Mouse (Mus musculus): ENCODE results near the gene Grik1. TPM values are rescaled to one million over a fixed set of nuclear protein-coding genes. Genes with fewer than 3 reads are reported as not detected.

The Grik1 gene
- polyA plus RNA-seq, 1 experiment from 2014 or later = 0.84 TPM

- H3K9me3 ChIP-seq (ENCODE audit: control insufficient read depth, low read length) = no peaks in the 10 kb centered on the region
- ATAC-seq (ENCODE audit: insufficient number of reproducible peaks, low FRiP score, low TSS enrichment, low read depth) (no peak), DNase-seq (ENCODE audit: low spot score) (no peak)
- no peak overlapping the region for H3K9ac ChIP-seq (ENCODE audit: low read length)
- WGBS = 86% methylated on average over 6 of the region's 6 CpGs
- no peak overlapping the region for H3K4me2 ChIP-seq (ENCODE audit: low read depth, severe bottlenecking)
- no peak overlapping the region for H3K27ac ChIP-seq (replicated peaks; ENCODE audit: low read depth, low read length)
- H3K27me3 ChIP-seq (ENCODE audit: control insufficient read depth, insufficient read depth, low read length) = no peaks in the 10 kb centered on the region
- no peaks in the 10 kb centered on the region for H3K4me1 ChIP-seq (ENCODE audit: control insufficient read depth, insufficient read depth, low read length)
- H3K36me3 ChIP-seq (ENCODE audit: control insufficient read depth, insufficient read depth, low read length) = no peaks in the 10 kb centered on the region
- H3K4me3 ChIP-seq (ENCODE audit: low read depth, low read length) = no peak overlapping the region
These were observed 102.5 kb downstream of the Grik1 start for GRCm38 (mm10) chr16:88187433-88188037.

- H3K4me3 ChIP-seq (ENCODE audit: low read depth, low read length) = no peak overlapping the region
- H3K4me2 ChIP-seq (ENCODE audit: low read depth, severe bottlenecking) = no peak overlapping the region
- no peak overlapping the region for H3K9ac ChIP-seq (ENCODE audit: low read length)
- WGBS = 61% methylated on average over 6 of the region's 6 CpGs
- no peak overlapping the region for H3K27ac ChIP-seq (replicated peaks; ENCODE audit: low read depth, low read length)
- DNase-seq (ENCODE audit: low spot score) (no peak), ATAC-seq (ENCODE audit: insufficient number of reproducible peaks, low FRiP score, low TSS enrichment, low read depth) (no peak)
- no peaks in the 10 kb centered on the region for H3K36me3 ChIP-seq (ENCODE audit: control insufficient read depth, insufficient read depth, low read length)
- H3K27me3 ChIP-seq (ENCODE audit: control insufficient read depth, insufficient read depth, low read length) = no peaks in the 10 kb centered on the region
- no peaks in the 10 kb centered on the region for H3K9me3 ChIP-seq (ENCODE audit: control insufficient read depth, low read length)
- no peaks in the 10 kb centered on the region for H3K4me1 ChIP-seq (ENCODE audit: control insufficient read depth, insufficient read depth, low read length)
These were observed 111.3 kb downstream of the Grik1 start for GRCm38 (mm10) chr16:88178813-88179212.

DNA sequence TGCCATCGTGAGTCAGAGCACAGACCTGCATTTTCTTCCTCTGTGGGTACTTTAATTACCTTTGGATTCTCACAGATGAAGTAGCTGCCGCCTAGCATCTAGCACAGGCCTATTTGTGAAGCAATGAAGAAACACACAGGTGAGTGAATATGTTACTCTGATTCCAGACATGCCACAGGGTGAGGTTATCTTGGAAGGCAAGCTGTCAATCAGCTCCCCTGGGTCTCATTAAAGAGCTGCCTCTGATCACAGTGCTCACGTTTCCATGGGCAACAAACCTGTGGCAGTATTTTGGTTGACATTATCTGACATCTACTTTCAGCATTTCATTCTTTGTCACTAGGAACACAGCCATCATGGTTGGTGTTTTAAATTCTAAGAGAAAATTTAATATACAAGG, 112.7 kb downstream of the Grik1 start:
- 69% methylated on average over 3 of the region's 3 CpGs for WGBS
- no peaks in the 10 kb centered on the region for H3K9me3 ChIP-seq (ENCODE audit: control insufficient read depth, low read length)
- H3K4me1 ChIP-seq (ENCODE audit: control insufficient read depth, insufficient read depth, low read length) = no peaks in the 10 kb centered on the region
- H3K4me2 ChIP-seq (ENCODE audit: low read depth, severe bottlenecking) = no peak overlapping the region
- no peak for ATAC-seq (ENCODE audit: insufficient number of reproducible peaks, low FRiP score, low TSS enrichment, low read depth)
- no peak overlapping the region for H3K4me3 ChIP-seq (ENCODE audit: low read depth, low read length)
- H3K9ac ChIP-seq (ENCODE audit: low read length) = no peak overlapping the region
- DNase-seq (ENCODE audit: low spot score) = no peak
- no peaks in the 10 kb centered on the region for H3K27me3 ChIP-seq (ENCODE audit: control insufficient read depth, insufficient read depth, low read length)
- no peaks in the 10 kb centered on the region for H3K36me3 ChIP-seq (ENCODE audit: control insufficient read depth, insufficient read depth, low read length)
- H3K27ac ChIP-seq (replicated peaks; ENCODE audit: low read depth, low read length) = no peak overlapping the region

DNA sequence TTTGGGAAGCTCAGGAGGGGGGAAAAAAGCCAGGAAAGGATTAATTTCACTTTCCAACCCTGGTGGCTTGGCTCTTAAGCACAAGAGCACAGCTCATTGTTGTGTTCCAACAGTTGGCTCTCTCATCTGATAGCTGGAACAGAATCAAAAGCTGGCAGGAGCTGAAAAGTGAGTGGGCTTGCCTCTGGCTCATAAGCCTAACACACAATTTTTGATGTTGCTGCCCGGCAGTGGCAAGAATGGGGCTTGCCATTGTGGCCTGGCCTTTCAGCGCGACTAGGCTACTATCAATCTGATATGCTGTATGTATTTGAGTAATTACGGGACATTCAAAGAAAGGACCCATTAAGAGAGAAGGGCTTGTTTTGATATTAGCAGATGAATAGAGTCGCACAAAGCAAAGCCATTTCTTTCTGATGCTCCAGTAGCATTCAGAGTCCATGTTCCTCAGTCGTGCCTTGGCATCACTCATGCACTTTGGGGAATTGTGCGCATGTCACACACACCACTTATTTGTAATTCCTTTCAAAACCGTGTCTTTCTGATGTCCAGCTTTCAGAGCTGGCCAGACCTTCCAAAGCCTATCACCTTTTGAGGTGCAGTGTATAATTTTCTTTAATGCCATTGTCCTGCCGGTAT, 115.9 kb downstream of the Grik1 start:
- Histone ChIP-seq H3K9me3 (ENCODE audit: control insufficient read depth, low read length) (no peaks in the 10 kb centered on the region), H3K27ac (replicated peaks; ENCODE audit: low read depth, low read length) (no peak overlapping the region), H3K9ac (ENCODE audit: low read length) (no peak overlapping the region), H3K4me1 (ENCODE audit: control insufficient read depth, insufficient read depth, low read length) (no peaks in the 10 kb centered on the region), H3K4me3 (ENCODE audit: low read depth, low read length) (no peak overlapping the region), H3K4me2 (ENCODE audit: low read depth, severe bottlenecking) (no peak overlapping the region), H3K27me3 (ENCODE audit: control insufficient read depth, insufficient read depth, low read length) (no peaks in the 10 kb centered on the region), H3K36me3 (ENCODE audit: control insufficient read depth, insufficient read depth, low read length) (no peaks in the 10 kb centered on the region)
- 94% methylated on average over 9 of the region's 9 CpGs for WGBS
- no peak for ATAC-seq (ENCODE audit: insufficient number of reproducible peaks, low FRiP score, low TSS enrichment, low read depth)
- DNase-seq (ENCODE audit: low spot score) = no peak

DNA sequence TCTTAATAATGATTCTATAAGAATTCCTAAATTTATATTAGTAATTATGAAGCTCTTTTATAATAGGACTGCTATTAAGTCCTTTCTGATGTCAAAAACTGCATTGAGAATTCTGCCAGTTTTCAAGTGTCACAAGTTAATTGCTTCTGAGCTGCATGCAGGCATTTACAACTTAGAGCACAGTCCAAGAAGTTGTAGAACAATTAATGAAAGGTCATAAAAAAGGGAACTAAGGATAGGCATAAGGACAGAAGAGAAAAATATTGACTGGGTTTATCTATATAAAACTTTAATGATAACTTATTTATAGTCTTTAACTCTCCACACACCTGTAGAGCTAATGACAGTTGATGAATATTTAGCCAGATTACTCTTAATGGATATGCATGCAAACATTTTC, 123.5 kb downstream of the Grik1 start:
- no peak for ATAC-seq (ENCODE audit: insufficient number of reproducible peaks, low FRiP score, low TSS enrichment, low read depth)
- Histone ChIP-seq H3K9ac (ENCODE audit: low read length) (no peak overlapping the region), H3K36me3 (ENCODE audit: control insufficient read depth, insufficient read depth, low read length) (no peaks in the 10 kb centered on the region), H3K27ac (replicated peaks; ENCODE audit: low read depth, low read length) (no peak overlapping the region), H3K27me3 (ENCODE audit: control insufficient read depth, insufficient read depth, low read length) (no peaks in the 10 kb centered on the region), H3K9me3 (ENCODE audit: control insufficient read depth, low read length) (no peaks in the 10 kb centered on the region), H3K4me1 (ENCODE audit: control insufficient read depth, insufficient read depth, low read length) (no peaks in the 10 kb centered on the region), H3K4me2 (ENCODE audit: low read depth, severe bottlenecking) (no peak overlapping the region), H3K4me3 (ENCODE audit: low read depth, low read length) (no peak overlapping the region)
- no peak for DNase-seq (ENCODE audit: low spot score)

DNA sequence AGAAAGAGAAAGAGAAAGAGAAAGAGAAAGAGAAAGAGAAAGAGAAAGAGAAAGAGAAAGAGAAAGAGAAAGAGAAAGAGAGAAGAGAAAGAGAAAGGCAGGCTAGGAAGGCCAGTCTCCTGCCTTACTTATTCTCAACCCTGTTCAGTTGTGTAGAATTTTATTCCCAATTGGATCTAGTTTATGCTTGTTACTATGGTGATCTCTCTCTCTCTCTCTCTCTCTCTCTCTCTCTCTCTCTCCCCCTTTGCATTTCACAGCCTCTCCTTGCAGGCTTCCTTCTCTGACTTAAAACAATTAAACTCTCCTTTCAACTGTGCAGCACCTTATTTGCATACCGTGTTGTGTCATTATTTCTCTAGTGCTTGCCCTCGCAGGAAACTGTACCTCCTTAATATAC, 147.5 kb downstream of the Grik1 start:
- no peaks in the 10 kb centered on the region for H3K4me1 ChIP-seq (ENCODE audit: control insufficient read depth, insufficient read depth, low read length)
- no peak for ATAC-seq (ENCODE audit: insufficient number of reproducible peaks, low FRiP score, low TSS enrichment, low read depth)
- H3K27ac ChIP-seq (replicated peaks; ENCODE audit: low read depth, low read length) = no peak overlapping the region
- no peak overlapping the region for H3K9ac ChIP-seq (ENCODE audit: low read length)
- no peak overlapping the region for H3K4me2 ChIP-seq (ENCODE audit: low read depth, severe bottlenecking)
- no peaks in the 10 kb centered on the region for H3K9me3 ChIP-seq (ENCODE audit: control insufficient read depth, low read length)
- 69% methylated on average over 2 of the region's 2 CpGs for WGBS
- no peaks in the 10 kb centered on the region for H3K36me3 ChIP-seq (ENCODE audit: control insufficient read depth, insufficient read depth, low read length)
- no peaks in the 10 kb centered on the region for H3K27me3 ChIP-seq (ENCODE audit: control insufficient read depth, insufficient read depth, low read length)
- no peak overlapping the region for H3K4me3 ChIP-seq (ENCODE audit: low read depth, low read length)
- no peak for DNase-seq (ENCODE audit: low spot score)

DNA sequence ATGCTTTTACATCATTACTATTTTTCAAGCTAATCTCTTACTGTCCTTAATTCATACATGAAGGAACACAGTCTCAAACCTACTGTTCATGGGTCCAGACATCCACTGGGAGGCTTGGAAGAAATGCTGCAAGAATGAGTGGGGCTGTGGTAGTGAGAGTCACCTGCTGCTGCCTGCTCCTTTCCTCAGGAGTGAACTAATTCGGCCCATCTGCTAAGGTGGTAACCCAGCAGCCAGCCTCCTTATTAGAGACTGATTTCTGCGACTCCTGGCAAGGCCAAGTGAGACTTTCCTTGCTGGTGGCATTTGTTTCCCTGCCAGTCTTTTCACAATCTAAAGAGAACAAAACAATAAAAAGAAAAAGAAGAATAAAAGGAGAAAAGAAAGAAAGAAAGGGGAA, 147.9 kb downstream of the Grik1 start:
- Histone ChIP-seq H3K36me3 (ENCODE audit: control insufficient read depth, insufficient read depth, low read length) (no peaks in the 10 kb centered on the region), H3K4me3 (ENCODE audit: low read depth, low read length) (no peak overlapping the region), H3K4me2 (ENCODE audit: low read depth, severe bottlenecking) (no peak overlapping the region), H3K4me1 (ENCODE audit: control insufficient read depth, insufficient read depth, low read length) (no peaks in the 10 kb centered on the region), H3K9me3 (ENCODE audit: control insufficient read depth, low read length) (no peaks in the 10 kb centered on the region), H3K27me3 (ENCODE audit: control insufficient read depth, insufficient read depth, low read length) (no peaks in the 10 kb centered on the region), H3K9ac (ENCODE audit: low read length) (no peak overlapping the region), H3K27ac (replicated peaks; ENCODE audit: low read depth, low read length) (no peak overlapping the region)
- DNase-seq (ENCODE audit: low spot score) (no peak), ATAC-seq (ENCODE audit: insufficient number of reproducible peaks, low FRiP score, low TSS enrichment, low read depth) (no peak)
- WGBS = 50% methylated on average over 2 of the region's 2 CpGs

GRCm38 (mm10) chr16:88141594-88141993, 148.5 kb downstream of the Grik1 start:
- Histone ChIP-seq H3K4me2 (ENCODE audit: low read depth, severe bottlenecking) (no peak overlapping the region), H3K27me3 (ENCODE audit: control insufficient read depth, insufficient read depth, low read length) (no peaks in the 10 kb centered on the region), H3K27ac (replicated peaks; ENCODE audit: low read depth, low read length) (no peak overlapping the region), H3K36me3 (ENCODE audit: control insufficient read depth, insufficient read depth, low read length) (no peaks in the 10 kb centered on the region), H3K9ac (ENCODE audit: low read length) (no peak overlapping the region), H3K9me3 (ENCODE audit: control insufficient read depth, low read length) (no peaks in the 10 kb centered on the region), H3K4me3 (ENCODE audit: low read depth, low read length) (no peak overlapping the region), H3K4me1 (ENCODE audit: control insufficient read depth, insufficient read depth, low read length) (no peaks in the 10 kb centered on the region)
- DNase-seq (ENCODE audit: low spot score) (no peak), ATAC-seq (ENCODE audit: insufficient number of reproducible peaks, low FRiP score, low TSS enrichment, low read depth) (no peak)
- WGBS = 92% methylated on average over 2 of the region's 2 CpGs

DNA sequence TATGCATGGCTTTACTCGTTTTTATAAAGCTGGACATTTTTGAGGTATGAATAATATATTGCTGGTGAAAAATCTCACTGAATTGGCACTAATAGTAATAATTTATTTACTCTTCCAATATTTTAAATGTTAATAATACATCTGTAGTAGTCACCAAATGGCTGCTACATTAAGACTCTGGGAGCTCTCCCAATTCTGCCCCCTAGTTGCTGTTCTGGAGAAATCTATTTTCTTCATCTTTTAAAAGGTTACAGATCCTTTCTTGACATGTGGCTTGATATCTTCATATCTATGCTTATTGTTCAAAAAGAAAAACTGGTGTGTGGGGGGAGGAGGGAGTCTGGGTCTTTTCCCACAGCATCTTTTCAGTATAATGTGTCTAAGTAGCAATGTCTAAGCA, 151.2 kb downstream of the Grik1 start:
- Histone ChIP-seq H3K27me3 (ENCODE audit: control insufficient read depth, insufficient read depth, low read length) (no peaks in the 10 kb centered on the region), H3K27ac (replicated peaks; ENCODE audit: low read depth, low read length) (no peak overlapping the region), H3K9me3 (ENCODE audit: control insufficient read depth, low read length) (no peaks in the 10 kb centered on the region), H3K9ac (ENCODE audit: low read length) (no peak overlapping the region), H3K36me3 (ENCODE audit: control insufficient read depth, insufficient read depth, low read length) (no peaks in the 10 kb centered on the region), H3K4me3 (ENCODE audit: low read depth, low read length) (no peak overlapping the region), H3K4me1 (ENCODE audit: control insufficient read depth, insufficient read depth, low read length) (no peaks in the 10 kb centered on the region), H3K4me2 (ENCODE audit: low read depth, severe bottlenecking) (no peak overlapping the region)
- DNase-seq (ENCODE audit: low spot score) = no peak
- no peak for ATAC-seq (ENCODE audit: insufficient number of reproducible peaks, low FRiP score, low TSS enrichment, low read depth)
- 71% methylated on average over 1 of the region's 1 CpGs for WGBS

Data from limb, embryonic 11.5 days (tissue).